Mouse (Mus musculus): ENCODE measurements around the gene Fgf10.

Gene Fgf10

GRCm38 (mm10) chr13:118825102-118825501, 155.5 kb downstream of the Fgf10 start:
- no peak overlapping the region for H3K4me3 ChIP-seq (replicated peaks; ENCODE audit: low read length)
- H3K36me3 ChIP-seq (ENCODE audit: insufficient read depth, low read length), result no peaks in the 10 kb centered on the region
- H3K27me3 ChIP-seq (ENCODE audit: insufficient read depth, low read length), result no peaks in the 10 kb centered on the region
- no peaks in the 10 kb centered on the region for H3K4me1 ChIP-seq (replicated peaks; ENCODE audit: low read depth, low read length)
- TF ChIP-seq NANOG (IDR thresholded peaks at IDR 0.05; ENCODE audit: borderline replicate concordance, low read length) (no peak), CTCF (conservative IDR thresholded peaks at IDR 0.05; ENCODE audit: low read length) (no peak), POU5F1 (IDR thresholded peaks at IDR 0.05; ENCODE audit: borderline replicate concordance, low read length) (no peak)
- no peaks in the 10 kb centered on the region for H3K9me3 ChIP-seq (ENCODE audit: low read length)

GRCm38 (mm10) chr13:118828604-118829381, 159.2 kb downstream of the Fgf10 start:
- no peaks in the 10 kb centered on the region for H3K4me1 ChIP-seq (replicated peaks; ENCODE audit: low read depth, low read length)
- no peak overlapping the region for H3K4me3 ChIP-seq (replicated peaks; ENCODE audit: low read length)
- H3K36me3 ChIP-seq (ENCODE audit: insufficient read depth, low read length), result no peaks in the 10 kb centered on the region
- TF ChIP-seq CTCF (conservative IDR thresholded peaks at IDR 0.05; ENCODE audit: low read length), result no peak
- no peak for TF ChIP-seq POU5F1 (IDR thresholded peaks at IDR 0.05; ENCODE audit: borderline replicate concordance, low read length)
- TF ChIP-seq NANOG (IDR thresholded peaks at IDR 0.05; ENCODE audit: borderline replicate concordance, low read length), result no peak
- no peaks in the 10 kb centered on the region for H3K27me3 ChIP-seq (ENCODE audit: insufficient read depth, low read length)
- H3K9me3 ChIP-seq (ENCODE audit: low read length), result no peaks in the 10 kb centered on the region

- H3K4me1 ChIP-seq (replicated peaks; ENCODE audit: low read depth, low read length), result no peaks in the 10 kb centered on the region
- no peak overlapping the region for H3K4me3 ChIP-seq (replicated peaks; ENCODE audit: low read length)
- TF ChIP-seq POU5F1 (IDR thresholded peaks at IDR 0.05; ENCODE audit: borderline replicate concordance, low read length) (no peak), NANOG (IDR thresholded peaks at IDR 0.05; ENCODE audit: borderline replicate concordance, low read length) (no peak), CTCF (conservative IDR thresholded peaks at IDR 0.05; ENCODE audit: low read length) (no peak)
Observed at GRCm38 (mm10) chr13:118834021-118834420, 164.4 kb downstream of the Fgf10 start.

GRCm38 (mm10) chr13:118835078-118835477, 165.5 kb downstream of the Fgf10 start:
- H3K4me1 ChIP-seq (replicated peaks; ENCODE audit: low read depth, low read length), result no peaks in the 10 kb centered on the region
- H3K4me3 ChIP-seq (replicated peaks; ENCODE audit: low read length), result no peak overlapping the region
- TF ChIP-seq NANOG (IDR thresholded peaks at IDR 0.05; ENCODE audit: borderline replicate concordance, low read length) (no peak), POU5F1 (IDR thresholded peaks at IDR 0.05; ENCODE audit: borderline replicate concordance, low read length) (no peak), CTCF (conservative IDR thresholded peaks at IDR 0.05; ENCODE audit: low read length) (no peak)
- no peaks in the 10 kb centered on the region for H3K9me3 ChIP-seq (ENCODE audit: low read length)
- H3K36me3 ChIP-seq (ENCODE audit: insufficient read depth, low read length), result no peaks in the 10 kb centered on the region
- no peaks in the 10 kb centered on the region for H3K27me3 ChIP-seq (ENCODE audit: insufficient read depth, low read length)

More at GRCm38 (mm10) chr13:118834021-118834420, 164.4 kb downstream of the Fgf10 start:
- Histone ChIP-seq H3K27me3 (ENCODE audit: insufficient read depth, low read length) (no peaks in the 10 kb centered on the region), H3K9me3 (ENCODE audit: low read length) (no peaks in the 10 kb centered on the region), H3K36me3 (ENCODE audit: insufficient read depth, low read length) (no peaks in the 10 kb centered on the region)

Measured in E14TG2a.4 (cell line).